Mouse (Mus musculus): ENCODE data around the gene Sdc1.

The Sdc1 gene

DNA sequence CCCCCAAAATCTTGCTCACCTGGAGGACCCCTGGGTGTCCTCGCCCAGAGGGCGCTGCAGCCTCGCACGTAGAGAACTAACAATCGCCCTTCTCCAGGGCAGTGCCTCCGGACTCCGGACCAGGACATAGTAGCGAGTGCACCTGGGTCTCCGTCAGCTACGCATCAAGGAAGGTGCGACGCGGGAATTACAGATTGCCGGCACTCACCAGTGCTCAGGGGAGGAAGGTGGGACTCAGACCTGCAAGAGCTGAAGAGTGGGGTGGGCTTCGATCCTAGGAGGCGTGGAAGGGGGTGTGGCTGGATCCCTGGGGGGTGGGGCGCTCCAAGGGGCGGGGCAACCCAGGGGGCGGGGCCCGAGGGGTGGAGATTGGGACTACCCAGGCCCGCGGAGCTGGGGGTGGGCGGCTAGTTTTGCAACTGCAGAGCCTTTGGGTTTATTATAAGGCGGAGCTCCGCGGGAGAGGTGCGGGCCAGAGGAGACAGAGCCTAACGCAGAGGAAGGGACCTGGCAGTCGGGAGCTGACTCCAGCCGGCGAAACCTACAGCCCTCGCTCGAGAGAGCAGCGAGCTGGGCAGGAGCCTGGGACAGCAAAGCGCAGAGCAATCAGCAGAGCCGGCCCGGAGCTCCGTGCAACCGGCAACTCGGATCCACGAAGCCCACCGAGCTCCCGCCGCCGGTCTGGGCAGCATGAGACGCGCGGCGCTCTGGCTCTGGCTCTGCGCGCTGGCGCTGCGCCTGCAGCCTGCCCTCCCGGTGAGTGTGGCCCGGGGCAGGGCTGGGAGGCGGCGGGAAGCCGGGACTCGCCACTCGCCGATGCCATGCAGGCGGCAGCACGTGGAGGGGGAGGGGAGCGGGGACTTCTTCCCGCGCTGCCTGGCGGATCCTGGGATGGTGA lies at the start of gene Sdc1:
Gene Sdc1 (plus strand): TSS at position 378 of the 898 bp plus-strand sequence.
- DNase-seq = peak; percentile 87 to 90

DNA sequence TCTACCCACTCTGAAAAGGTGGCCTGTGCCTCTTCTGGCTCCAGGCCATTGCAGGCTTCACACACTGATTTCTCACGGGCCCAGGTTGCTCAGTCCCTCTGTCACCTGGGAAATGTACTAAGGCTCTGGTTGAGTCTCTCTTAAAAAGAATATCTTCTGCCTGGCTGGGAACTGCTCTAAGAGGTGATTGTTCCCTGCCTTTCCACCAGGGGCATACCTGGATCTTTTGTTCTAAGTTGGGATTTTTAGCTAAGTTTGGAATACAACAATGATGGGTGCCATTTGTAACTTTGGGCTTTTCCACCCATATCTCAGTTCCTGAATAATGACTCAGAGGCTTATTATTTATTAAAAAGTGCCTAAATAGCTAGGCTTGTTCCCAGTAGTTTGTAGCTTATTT lies 44.2 kb upstream of the Sdc1 start:
- DNase-seq = peak; percentile 26 to 44

DNA sequence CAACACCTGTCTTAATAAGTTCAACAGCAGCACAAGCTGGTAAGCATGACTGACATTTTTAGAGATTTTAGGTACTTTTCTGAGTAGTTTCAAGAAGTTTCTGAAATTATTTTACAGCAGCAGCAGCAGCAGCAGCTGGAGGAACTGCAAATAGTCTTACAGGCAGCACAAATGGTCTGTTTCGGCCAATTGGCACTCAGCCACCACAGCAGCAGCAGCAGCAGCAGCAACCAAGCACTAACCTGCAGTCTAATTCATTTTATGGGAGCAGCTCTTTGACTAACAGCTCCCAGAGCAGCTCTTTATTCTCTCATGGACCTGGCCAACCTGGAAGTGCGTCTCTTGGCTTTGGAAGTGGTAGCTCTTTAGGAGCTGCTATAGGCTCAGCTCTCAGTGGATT lies 42.4 kb upstream of the Sdc1 start:
- DNase-seq = peak in 1 of 2 experiments; percentile 9

DNA sequence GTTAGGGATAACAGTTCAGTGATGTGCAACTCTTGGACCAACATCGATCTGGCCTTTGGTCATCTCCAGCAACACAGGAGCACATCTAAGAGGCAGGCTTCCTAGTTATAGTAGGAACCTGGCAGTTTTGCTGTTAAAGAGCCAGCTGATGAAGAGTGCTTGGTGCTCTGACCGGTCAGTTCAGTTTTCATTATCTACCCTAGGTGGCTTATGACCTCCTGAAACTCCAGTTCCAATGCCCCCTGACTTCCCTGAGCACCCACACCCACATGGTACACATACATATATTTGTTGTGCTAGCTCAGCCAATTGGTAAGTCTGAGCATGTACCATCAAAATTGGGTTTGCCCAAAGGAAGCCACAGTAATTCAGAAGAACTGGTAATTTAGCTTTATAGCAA lies 17.5 kb upstream of the Sdc1 start:
- DNase-seq = no peak

DNA sequence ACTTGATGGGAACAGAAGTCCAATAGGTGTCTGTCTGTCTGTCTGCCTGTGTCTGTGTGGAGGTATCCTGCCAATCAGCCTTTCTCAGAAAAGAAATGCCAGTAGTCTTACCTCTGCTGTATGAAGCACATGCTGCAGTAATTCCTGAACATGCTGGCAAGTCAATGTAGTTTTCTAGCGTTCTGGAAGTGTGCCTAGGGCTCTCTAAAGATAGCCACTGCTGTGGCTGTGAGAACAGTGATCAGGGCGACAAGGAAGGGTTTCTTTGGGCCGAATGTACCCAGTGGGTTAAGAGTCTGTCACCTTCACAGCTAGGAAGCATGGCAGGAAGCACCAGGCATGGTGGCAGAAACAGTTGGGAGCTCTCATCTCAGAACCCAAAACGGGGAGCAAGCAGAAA lies 17.0 kb upstream of the Sdc1 start:
- DNase-seq = peak; percentile 27 to 45

DNA sequence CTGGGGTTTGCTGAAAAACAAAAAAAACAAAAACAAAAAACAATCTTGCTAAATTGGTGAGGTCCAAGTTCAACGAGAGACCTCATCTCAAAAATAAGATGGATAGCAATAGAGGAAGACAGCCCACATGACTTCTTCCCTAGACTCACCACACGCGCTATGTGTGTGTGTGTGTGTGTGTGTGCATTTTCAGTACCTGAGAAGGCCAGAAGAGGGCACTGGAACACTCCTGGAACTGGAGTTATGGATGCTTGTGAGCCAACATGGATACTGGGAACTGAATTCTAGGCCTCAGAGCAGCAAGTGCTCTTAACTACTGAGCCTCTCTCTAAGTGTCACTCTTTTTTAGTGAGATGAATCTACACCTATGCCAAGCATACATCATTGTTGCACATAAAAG lies 13.1 kb upstream of the Sdc1 start:
- no peak for DNase-seq

DNA sequence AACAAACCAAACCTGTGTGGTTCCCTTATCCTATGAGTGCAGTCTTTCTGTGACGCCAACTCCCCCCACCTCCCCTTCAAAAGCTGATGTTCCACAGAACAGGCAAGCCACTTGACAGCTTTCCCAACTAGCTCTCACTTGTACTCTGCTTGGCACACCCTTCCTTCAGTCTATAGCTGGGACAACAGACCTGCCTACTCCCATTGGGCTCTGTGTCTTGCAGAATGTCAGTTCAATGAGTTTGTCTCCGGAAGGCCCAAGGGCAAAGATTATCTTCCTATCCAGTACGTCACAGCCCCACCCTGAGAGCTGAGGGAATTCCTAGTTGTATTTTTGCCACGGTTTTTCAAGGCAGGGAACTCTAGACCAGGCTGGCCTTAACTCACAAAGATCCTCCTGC lies 12.0 kb upstream of the Sdc1 start:
- no peak for DNase-seq

DNA sequence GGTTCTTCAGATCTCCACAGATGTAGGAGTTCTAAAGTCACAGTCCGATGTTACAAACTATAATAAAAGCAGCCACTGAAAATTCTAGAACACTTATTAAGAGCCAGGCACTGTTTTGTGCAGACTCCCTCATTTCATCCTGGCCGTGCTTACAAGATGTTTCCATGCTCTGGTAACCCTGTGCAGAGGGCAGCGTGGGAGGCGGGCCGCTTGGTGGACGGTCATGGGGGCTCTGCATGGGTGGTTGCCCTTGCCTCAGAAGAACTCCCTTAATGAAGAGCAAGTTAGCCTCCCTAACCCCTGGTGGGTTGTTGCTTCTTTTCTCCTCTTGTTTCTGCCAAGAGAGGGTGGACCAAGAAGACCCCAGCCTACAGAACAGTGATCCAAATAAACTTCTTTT lies 11.3 kb upstream of the Sdc1 start:
- no peak for DNase-seq

DNA sequence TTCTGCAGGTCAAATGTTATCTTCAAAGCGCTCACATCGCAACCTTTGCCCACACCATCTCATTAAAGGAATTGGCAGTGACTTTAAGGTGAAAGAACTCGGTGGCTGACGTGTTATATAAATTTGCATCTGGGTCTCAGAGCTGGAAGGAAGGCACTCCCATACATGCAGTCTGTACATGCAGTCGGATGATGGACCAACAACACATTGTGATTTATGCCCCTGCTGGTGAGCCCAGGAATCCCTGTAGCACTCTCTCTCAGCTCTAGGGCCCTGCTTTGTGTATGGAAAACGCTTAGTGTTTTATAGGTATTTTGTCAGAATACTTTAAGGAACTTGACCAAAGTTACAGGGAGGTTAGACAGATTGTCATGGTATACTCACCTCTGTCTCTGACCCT lies 10.6 kb upstream of the Sdc1 start:
- no peak for DNase-seq

DNA sequence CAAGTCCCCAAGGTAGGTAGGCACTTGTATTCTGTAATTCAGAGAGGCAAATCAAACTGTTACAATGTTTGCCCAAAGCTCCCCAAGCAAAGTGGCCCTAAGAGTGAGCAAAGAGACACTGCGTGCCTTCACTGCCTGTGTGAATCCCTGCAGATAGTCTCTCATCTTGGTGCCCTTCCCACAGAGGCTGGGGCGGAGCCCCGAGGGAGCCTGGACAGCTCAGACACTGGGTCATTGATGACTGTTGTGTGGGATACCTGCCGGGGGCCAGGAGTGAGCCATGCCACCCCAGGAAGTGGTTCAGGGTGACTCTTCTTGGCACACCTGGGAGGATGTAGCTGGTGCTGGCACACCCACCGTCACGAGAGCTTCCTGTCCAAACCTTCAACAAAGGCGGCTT lies 10.1 kb upstream of the Sdc1 start:
- DNase-seq = no peak

DNA sequence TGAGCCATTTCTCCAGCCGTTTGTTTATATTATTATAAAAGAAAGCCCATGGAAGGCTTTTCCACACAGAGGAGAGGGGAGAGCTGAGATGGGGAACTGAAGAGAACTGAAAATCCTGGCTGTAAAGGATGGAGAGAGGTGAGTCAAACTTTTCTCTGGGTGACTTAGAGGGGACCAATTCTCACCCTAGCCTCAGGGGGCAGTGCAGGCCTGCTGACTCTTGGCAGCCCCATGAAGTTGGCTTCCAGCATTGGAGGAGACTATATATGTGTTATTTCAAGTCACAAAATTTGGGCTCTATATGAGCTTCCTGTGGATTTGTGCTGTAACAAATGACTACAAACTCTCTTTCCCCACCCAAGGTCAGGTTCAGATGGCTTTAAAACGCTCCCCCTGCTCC lies 8.5 kb upstream of the Sdc1 start:
- no peak for DNase-seq

DNA sequence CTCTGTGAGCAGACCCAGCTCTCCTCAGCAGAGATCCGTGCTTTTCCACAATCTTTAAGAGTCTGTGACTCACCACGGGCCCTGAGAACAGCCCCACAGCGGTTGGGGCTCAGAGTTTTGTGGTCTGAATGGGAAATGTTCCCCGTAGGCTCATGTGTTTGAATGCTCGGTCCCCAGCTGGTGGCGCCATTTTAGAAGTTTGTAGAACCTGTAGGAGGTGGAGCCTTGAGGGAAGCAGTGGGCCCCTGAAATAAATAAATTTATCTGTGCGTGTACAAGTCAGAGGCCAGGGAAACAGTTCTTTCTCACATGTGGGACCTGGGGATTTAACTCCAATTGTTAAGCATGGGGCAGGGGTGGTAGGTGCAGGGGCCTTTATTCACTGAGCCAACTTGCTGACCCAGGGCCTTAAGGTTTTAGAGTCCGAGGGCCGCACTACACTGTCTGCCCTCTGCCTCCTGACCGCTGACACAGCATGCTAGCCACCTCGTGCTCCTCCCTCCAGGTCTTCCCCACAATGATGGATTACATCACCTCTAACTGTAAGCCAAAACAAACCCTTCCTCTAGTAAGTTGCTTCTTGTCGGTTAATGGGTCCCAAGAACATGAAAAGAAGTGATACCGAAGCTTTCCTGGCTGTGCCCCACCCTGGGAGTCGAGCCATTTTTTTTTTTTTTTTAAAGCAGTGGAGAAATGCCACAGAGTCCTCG lies 6.7 kb upstream of the Sdc1 start:
- DNase-seq = no peak

DNA sequence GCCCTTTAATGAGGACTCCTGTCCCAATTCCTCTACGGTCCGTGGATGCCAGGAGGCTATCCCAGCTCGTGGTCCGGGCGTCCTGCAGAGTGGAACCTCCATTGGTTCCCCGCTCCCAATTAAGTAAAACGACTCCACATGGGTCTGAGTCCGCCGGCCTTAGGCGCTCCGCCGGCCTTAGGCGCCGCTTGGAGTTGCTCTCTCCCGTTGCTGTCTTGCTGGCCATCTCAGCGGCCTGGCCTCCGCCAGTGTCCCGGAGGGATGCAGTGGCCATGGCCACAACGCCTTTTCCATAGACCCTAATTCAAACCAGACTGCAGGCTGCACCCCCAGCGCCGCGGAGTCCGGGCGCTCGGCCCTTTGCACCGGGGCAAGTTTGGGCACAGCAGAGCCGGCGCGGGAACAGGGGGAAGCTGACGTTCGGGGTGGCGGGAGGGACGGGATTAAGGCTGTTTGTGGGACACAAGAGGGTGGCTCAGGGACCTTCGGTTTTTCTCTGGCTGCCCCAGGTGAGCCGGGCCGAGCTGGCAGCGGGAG lies 789 bp downstream of the Sdc1 start:
- DNase-seq = no peak

DNA sequence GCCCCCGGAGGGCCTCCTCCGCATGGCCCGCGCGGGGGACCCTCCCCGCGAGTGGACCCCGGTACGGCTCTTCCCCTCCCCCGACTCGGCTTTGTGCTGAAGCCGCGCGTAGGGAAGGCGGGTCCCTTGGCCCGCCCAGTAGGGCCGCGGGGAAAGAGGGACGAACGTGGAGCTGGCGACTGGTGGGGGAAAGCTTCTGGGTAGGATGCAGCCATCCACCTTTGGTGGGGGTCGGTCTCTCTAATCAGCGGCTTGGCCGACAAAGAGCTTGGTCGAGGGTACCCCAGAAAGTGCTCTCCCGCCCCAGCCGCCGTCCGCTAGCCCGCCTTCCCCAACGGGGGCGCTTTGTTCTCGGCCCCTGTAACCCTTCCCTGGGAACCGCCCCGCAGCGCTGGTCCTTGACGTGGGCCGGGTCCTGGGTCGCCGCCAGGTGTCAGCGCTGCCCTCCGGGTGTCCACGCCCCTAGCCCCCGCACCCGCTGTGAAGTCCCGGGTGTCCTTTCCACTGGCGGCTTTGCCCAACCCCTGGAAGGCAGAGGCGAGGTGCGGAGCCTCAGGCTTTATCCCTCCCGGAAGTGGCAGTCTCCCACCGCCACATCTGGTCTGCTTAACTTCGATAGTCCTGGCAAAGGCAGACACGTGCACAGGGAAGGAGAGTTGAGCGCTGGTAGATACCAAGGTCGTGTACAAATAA lies 1.5 kb downstream of the Sdc1 start:
- DNase-seq = peak; percentile 60 to 64

DNA sequence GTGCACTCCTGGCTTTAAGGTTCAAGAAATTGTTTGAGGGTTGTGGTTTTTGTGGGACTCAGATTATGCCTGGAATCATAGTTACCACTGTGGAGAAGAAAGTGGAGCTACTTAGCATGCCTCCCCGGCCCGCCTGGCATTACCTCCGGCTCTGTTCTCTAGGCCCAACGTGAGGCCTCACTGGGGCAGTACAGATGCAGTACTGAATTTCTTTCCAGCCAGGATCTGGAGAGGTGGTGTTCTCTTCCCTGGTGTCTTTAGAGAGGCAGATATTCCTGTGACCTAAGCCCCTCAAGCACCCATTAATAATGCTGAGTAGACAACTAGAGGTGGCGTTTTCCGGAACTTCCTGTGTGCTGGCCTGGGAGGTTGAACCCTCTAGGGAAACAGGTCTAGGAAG lies 2.2 kb downstream of the Sdc1 start:
- DNase-seq = no peak

DNA sequence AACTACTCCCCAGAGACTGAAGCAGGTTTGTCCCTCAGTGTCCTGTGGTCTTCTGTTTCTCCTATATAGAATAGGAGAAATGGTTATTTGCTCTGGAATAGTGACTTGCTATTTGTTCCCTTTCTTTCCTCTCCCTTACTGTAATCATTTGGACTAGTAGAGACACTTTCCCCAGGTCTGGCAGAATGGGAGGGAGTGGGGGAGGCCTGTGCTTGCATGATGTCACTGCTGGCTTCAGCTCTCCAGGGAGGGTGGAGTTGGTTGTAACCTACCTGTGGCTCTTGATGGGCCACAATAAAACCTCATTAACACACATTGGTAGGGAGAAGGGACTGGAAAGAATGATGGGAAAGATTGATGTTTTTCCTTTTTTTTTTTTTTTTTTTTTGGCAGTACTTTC lies 3.1 kb downstream of the Sdc1 start:
- no peak for DNase-seq

DNA sequence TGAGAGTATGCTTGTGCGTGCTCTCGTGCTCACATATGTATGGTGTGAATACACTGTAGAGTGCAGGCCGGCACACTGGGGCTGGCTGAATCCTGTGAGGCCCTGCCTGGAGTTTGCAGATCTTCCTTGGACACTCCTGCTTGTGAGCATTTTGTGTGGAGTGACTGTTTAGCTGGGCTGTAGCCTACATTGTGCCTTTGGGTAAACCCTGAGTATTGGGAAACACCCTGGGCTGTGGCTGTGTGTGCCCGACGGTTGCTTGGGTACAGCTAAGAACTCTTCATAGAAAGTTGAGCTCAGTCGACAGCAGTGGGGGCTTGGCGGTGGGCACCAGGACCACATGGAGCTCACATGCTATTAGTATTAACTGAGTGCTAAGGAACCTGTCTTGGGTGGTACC lies 5.1 kb downstream of the Sdc1 start:
- no peak for DNase-seq

DNA sequence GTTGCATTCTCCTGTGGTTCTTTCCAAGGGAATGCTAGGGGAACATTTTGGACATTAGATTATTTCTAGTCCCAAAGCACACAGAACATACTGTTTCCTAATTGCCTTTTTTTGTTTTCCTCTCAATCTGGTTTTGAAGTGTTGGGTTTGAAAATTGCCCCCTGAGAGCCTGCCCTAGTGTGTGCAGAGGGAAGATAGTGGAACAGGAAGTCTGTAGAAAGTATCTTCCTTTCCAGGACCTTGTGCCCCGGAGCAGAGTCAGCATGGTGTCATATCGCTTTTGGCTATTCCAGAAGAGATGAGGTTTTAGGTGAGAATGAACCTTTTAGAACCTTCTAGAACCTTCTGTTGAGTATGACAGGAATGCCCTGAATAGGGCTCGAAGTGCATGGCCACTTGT lies 5.6 kb downstream of the Sdc1 start:
- DNase-seq = no peak

DNA sequence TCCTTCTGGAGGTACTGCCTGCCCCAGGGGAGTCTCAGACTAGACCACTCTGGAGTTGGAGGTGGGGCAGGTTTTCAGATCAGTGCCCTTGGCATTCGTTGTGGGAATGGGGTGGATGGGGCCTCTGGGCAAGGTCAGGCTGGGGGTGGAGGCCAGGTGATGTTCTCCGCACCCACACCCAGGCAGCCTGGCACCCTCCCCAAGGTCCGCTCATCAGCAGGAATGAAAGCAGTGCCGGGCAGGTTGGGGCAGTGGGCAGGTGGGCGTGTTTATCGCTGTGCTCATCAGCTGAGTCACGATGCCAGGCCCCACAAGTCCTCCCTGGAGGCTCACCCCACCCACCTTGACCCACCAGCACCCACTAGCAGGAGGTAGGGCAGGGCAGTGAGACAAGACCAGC lies 7.0 kb downstream of the Sdc1 start:
- no peak for DNase-seq

DNA sequence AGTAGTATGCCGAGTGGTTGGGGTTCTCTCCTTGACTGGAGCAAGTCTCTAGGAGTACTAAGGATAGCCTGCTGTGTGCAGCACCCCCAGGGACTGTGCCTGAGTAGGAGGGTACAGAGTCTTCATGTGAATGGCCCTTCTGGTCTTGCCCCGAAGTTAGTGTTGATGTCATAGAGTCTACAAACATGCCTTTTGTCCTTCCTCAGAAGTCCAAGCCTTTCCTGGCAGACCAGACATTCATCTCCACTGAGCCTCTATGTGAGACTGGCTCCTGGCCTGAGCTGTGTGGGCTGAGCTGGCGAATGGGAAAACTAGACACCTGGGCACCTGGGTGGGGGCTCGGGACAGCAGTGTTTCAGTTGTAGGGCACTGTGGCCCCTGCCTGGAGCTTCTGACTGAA lies 8.7 kb downstream of the Sdc1 start:
- peak in 1 of 2 experiments; percentile 41 for DNase-seq

DNA sequence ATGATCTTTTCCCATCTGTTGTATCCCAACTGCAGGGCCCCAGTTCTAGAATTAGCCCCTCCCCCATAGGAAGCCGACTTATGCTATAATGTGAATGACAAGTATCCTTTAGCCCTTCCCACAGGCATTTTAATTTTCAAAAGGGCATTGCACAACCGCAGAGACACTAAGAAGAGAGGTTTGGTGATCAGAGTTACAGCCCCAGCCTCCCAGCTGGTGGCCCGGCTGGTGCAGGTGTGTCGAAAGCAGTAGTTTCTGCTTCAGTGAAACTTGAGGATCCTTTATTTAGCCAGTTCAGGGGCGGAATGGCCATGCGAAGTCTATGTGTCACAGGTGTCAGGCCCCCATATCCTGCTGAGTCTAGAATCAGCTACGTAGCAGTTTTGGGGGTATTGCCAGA lies 10.0 kb downstream of the Sdc1 start:
- DNase-seq = no peak

DNA sequence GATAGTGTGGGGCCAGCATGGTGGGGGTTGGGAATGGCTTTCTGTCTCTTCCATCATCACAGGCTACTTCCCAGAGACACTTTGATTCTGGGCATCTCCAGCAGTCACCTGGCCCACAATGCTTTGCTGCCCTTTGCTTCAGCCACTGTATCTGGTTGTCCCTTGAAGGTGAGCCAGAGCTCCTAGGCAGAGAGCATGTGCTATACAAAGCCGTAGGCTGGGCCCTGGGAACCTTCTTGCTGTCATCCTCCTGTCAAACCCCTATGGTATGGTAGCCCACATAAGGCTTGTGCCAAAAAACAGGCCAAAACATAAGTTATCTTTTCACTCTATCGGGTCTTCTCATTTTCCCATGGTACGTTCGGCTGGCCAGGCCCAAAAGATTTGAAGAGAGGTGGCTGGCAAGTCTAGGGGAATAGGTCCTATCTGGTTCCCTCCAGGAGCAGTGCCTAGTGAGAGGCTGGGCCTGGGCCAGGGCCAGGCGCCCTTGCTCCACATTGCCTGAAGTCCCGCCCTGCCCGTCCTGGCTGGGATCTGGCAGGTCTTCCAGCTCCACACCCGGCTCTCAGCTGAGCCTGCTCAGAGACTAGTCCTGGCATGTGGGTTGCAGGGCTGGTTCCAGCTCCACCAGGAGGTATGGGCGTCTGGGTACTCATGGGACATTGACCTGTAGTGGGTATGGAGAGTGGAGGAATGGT lies 10.7 kb downstream of the Sdc1 start:
- peak; percentile 82 to 84 for DNase-seq

DNA sequence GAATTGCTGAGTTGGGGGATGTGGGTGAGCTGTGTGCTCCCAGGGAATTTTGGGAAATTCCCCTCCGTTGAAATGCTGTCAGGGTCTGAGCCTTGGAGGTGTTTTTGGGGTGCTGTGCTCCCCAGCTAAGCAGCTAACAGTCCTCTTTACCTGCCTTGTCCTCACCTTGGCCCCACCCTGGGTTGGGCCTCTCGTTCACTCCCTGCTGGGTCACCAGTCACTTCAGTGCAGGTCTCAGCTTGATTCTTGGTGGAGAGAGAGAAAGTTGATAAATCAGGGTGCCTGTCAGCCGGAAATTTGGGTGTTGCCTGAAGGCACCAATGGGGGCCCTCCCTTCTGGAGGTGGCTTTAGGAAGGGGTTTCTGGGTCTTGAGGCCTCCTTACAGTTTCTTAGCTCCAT lies 11.4 kb downstream of the Sdc1 start:
- no peak for DNase-seq
